Mouse (Mus musculus): ENCODE results near the gene Spock2. TPM values are rescaled to one million over a fixed set of nuclear protein-coding genes. Genes with fewer than 3 reads are reported as not detected.
A peak's percentile ranks its signal among the peaks of the same experiment; 100 is the strongest.
"Not testable (repeated sequence)": the region's sequence is repeated elsewhere in the genome, so short reads cannot be mapped to it uniquely, and the experiment has no call there.

Spock2 gene
- polyA plus RNA-seq, 1 experiment from 2014 or later, result 103 TPM

GRCm38 (mm10) chr10:60133501-60133900 is 27.5 kb downstream of the Spock2 start:
- 43% methylated on average over 6 of the region's 6 CpGs for WGBS
- H3K4me1 ChIP-seq (replicated peaks), result 0 out of 2 replicates have a peak, but pooled peaks cover 3% of the 10 kb centered on the region
- peaks cover 38% of the 10 kb centered on the region for H3K36me3 ChIP-seq
- H3K9ac ChIP-seq, result no peak overlapping the region
- H3K4me2 ChIP-seq, result no peak overlapping the region
- H3K27ac ChIP-seq (replicated peaks), result no peak overlapping the region
- no peak for ATAC-seq (ENCODE audit: low read depth)
- H3K9me3 ChIP-seq, result no peaks in the 10 kb centered on the region
- H3K27me3 ChIP-seq, result no peaks in the 10 kb centered on the region
- no peak overlapping the region for H3K4me3 ChIP-seq

GRCm38 (mm10) chr10:60134201-60134600 is 28.2 kb downstream of the Spock2 start:
- no peaks in the 10 kb centered on the region for H3K9me3 ChIP-seq
- 51% methylated on average over 9 of the region's 9 CpGs for WGBS
- ATAC-seq (ENCODE audit: low read depth), result no peak
- H3K27ac ChIP-seq (replicated peaks), result no peak overlapping the region
- no peak overlapping the region for H3K4me2 ChIP-seq
- H3K4me1 ChIP-seq (replicated peaks), result 0 out of 2 replicates have a peak, but pooled peaks cover 3% of the 10 kb centered on the region
- no peak overlapping the region for H3K9ac ChIP-seq
- peaks cover 34% of the 10 kb centered on the region for H3K36me3 ChIP-seq
- H3K27me3 ChIP-seq, result no peaks in the 10 kb centered on the region
- H3K4me3 ChIP-seq, result no peak overlapping the region

- H3K9me3 ChIP-seq; H3K9ac ChIP-seq; H3K27ac ChIP-seq (replicated peaks); H3K4me2 ChIP-seq; H3K27me3 ChIP-seq; H3K4me1 ChIP-seq (replicated peaks); H3K4me3 ChIP-seq; ATAC-seq (ENCODE audit: low read depth): not testable (repeated sequence)
- 33% methylated on average over 1 of the region's 1 CpGs for WGBS
- peaks cover 16% of the 10 kb centered on the region for H3K36me3 ChIP-seq
These were observed 30.0 kb downstream of the Spock2 start for GRCm38 (mm10) chr10:60136010-60136409.

- Histone ChIP-seq H3K9ac (no peak overlapping the region), H3K4me2 (no peak overlapping the region), H3K27me3 (no peaks in the 10 kb centered on the region), H3K4me3 (no peak overlapping the region), H3K9me3 (no peaks in the 10 kb centered on the region), H3K27ac (replicated peaks) (no peak overlapping the region), H3K4me1 (replicated peaks) (0 out of 2 replicates have a peak, but pooled peaks cover 3% of the 10 kb centered on the region), H3K36me3 (peaks cover 7% of the 10 kb centered on the region)
- 88% methylated on average over 7 of the region's 7 CpGs for WGBS
- no peak for ATAC-seq (ENCODE audit: low read depth)
These were observed 30.9 kb downstream of the Spock2 start for GRCm38 (mm10) chr10:60136935-60137334.

- H3K27me3 ChIP-seq, result no peaks in the 10 kb centered on the region
- H3K27ac ChIP-seq (replicated peaks), result no peak overlapping the region
- no peak for ATAC-seq (ENCODE audit: low read depth)
- no peaks in the 10 kb centered on the region for H3K9me3 ChIP-seq
- H3K4me1 ChIP-seq (replicated peaks), result 0 out of 2 replicates have a peak, but pooled peaks cover 2% of the 10 kb centered on the region
- 92% methylated on average over 5 of the region's 5 CpGs for WGBS
- no peak overlapping the region for H3K4me2 ChIP-seq
- H3K9ac ChIP-seq, result no peak overlapping the region
- no peaks in the 10 kb centered on the region for H3K36me3 ChIP-seq
- H3K4me3 ChIP-seq, result no peak overlapping the region
These were observed 32.7 kb downstream of the Spock2 start for GRCm38 (mm10) chr10:60138680-60139079.

- Histone ChIP-seq H3K9ac (no peak overlapping the region), H3K27ac (replicated peaks) (no peak overlapping the region), H3K27me3 (no peaks in the 10 kb centered on the region), H3K4me3 (no peak overlapping the region), H3K4me2 (no peak overlapping the region), H3K4me1 (replicated peaks) (no peaks in the 10 kb centered on the region), H3K9me3 (no peaks in the 10 kb centered on the region), H3K36me3 (no peaks in the 10 kb centered on the region)
- no peak for ATAC-seq (ENCODE audit: low read depth)
- 87% methylated on average over 4 of the region's 4 CpGs for WGBS
These were observed 34.7 kb downstream of the Spock2 start for GRCm38 (mm10) chr10:60140751-60141150.

- H3K36me3 ChIP-seq, result no peaks in the 10 kb centered on the region
- WGBS, result 89% methylated on average over 3 of the region's 3 CpGs
- no peak for ATAC-seq (ENCODE audit: low read depth)
These were observed 35.7 kb downstream of the Spock2 start for GRCm38 (mm10) chr10:60141656-60142160.

GRCm38 (mm10) chr10:60147510-60148047 is 41.6 kb downstream of the Spock2 start:
- not testable (repeated sequence) for ATAC-seq (ENCODE audit: low read depth); H3K9me3 ChIP-seq; H3K4me3 ChIP-seq; H3K27me3 ChIP-seq; H3K4me1 ChIP-seq (replicated peaks); H3K27ac ChIP-seq (replicated peaks); H3K9ac ChIP-seq; H3K4me2 ChIP-seq; H3K36me3 ChIP-seq
- WGBS, result 63% methylated on average over 10 of the region's 10 CpGs

More at GRCm38 (mm10) chr10:60141656-60142160, 35.7 kb downstream of the Spock2 start:
- H3K27ac ChIP-seq (replicated peaks), result no peak overlapping the region
- no peak overlapping the region for H3K4me2 ChIP-seq
- H3K4me3 ChIP-seq, result no peak overlapping the region
- no peaks in the 10 kb centered on the region for H3K9me3 ChIP-seq
- no peaks in the 10 kb centered on the region for H3K4me1 ChIP-seq (replicated peaks)
- H3K27me3 ChIP-seq, result no peaks in the 10 kb centered on the region
- H3K9ac ChIP-seq, result no peak overlapping the region

GRCm38 (mm10) chr10:60148087-60148486 is 42.1 kb downstream of the Spock2 start:
- no peaks in the 10 kb centered on the region for H3K36me3 ChIP-seq
- peak; percentile 60 for ATAC-seq (ENCODE audit: low read depth)
- H3K27me3 ChIP-seq, result peaks cover 3% of the 10 kb centered on the region; the same call in 1 of the 2 replicates
- no peak overlapping the region for H3K27ac ChIP-seq (replicated peaks)
- WGBS, result 6% methylated on average over 5 of the region's 5 CpGs
- peaks cover 7% of the 10 kb centered on the region; the same call in 1 of the 2 replicates for H3K4me1 ChIP-seq (replicated peaks)
- H3K9me3 ChIP-seq, result no peaks in the 10 kb centered on the region
- no peak overlapping the region for H3K4me3 ChIP-seq
- no peak overlapping the region for H3K9ac ChIP-seq
- no peak overlapping the region for H3K4me2 ChIP-seq

- no peak for ATAC-seq (ENCODE audit: low read depth)
- no peaks in the 10 kb centered on the region for H3K36me3 ChIP-seq
- WGBS, result 52% methylated on average over 6 of the region's 6 CpGs
- peaks cover 3% of the 10 kb centered on the region; the same call in 1 of the 2 replicates for H3K27me3 ChIP-seq
- no peak overlapping the region for H3K27ac ChIP-seq (replicated peaks)
- H3K9me3 ChIP-seq, result no peaks in the 10 kb centered on the region
- no peak overlapping the region for H3K4me2 ChIP-seq
- peaks cover 15% of the 10 kb centered on the region; the same call in 1 of the 2 replicates for H3K4me1 ChIP-seq (replicated peaks)
- H3K4me3 ChIP-seq, result no peak overlapping the region
- no peak overlapping the region for H3K9ac ChIP-seq
These were observed 45.2 kb downstream of the Spock2 start for GRCm38 (mm10) chr10:60151107-60151663.

- Histone ChIP-seq H3K27me3 (no peaks in the 10 kb centered on the region), H3K27ac (replicated peaks) (no peak overlapping the region), H3K4me1 (replicated peaks) (peaks cover 15% of the 10 kb centered on the region; the same call in 1 of the 2 replicates), H3K4me2 (no peak overlapping the region), H3K36me3 (no peaks in the 10 kb centered on the region), H3K9ac (no peak overlapping the region), H3K9me3 (no peaks in the 10 kb centered on the region), H3K4me3 (no peak overlapping the region)
- ATAC-seq (ENCODE audit: low read depth), result no peak
These were observed 50.0 kb downstream of the Spock2 start for GRCm38 (mm10) chr10:60156016-60156415.

- no peak overlapping the region for H3K9ac ChIP-seq
- no peak for ATAC-seq (ENCODE audit: low read depth)
- H3K36me3 ChIP-seq, result no peaks in the 10 kb centered on the region
- H3K4me2 ChIP-seq, result no peak overlapping the region
- no peaks in the 10 kb centered on the region for H3K9me3 ChIP-seq
- no peak overlapping the region for H3K27ac ChIP-seq (replicated peaks)
- WGBS, result 97% methylated on average over 3 of the region's 3 CpGs
- no peak overlapping the region for H3K4me3 ChIP-seq
- H3K4me1 ChIP-seq (replicated peaks), result peaks cover 8% of the 10 kb centered on the region; the same call in 1 of the 2 replicates
- no peaks in the 10 kb centered on the region for H3K27me3 ChIP-seq
These were observed 52.1 kb downstream of the Spock2 start for GRCm38 (mm10) chr10:60158144-60158543.
